Mouse (Mus musculus) cortical plate, adult 2 months (tissue): ENCODE results near the gene Syt16.

Experiments used
- CTCF ChIP-seq: fragments of 200-500 bp; IDR thresholded peaks from 2 replicates; pipeline ENCODE4 v1.5.1; 2011; ENCODE audit warnings: mild to moderate bottlenecking, control low read depth, low read length; ENCODE audit not compliant: insufficient read depth; ENCODE audit errors: extremely low read depth
- POLR2A ChIP-seq: fragments of 200-500 bp; IDR thresholded peaks from 2 replicates; pipeline ENCODE4 v1.6.1; 2011; ENCODE audit warnings: mild to moderate bottlenecking, low read length, control low read depth; ENCODE audit not compliant: insufficient read depth; ENCODE audit errors: extremely low read depth

DNA sequence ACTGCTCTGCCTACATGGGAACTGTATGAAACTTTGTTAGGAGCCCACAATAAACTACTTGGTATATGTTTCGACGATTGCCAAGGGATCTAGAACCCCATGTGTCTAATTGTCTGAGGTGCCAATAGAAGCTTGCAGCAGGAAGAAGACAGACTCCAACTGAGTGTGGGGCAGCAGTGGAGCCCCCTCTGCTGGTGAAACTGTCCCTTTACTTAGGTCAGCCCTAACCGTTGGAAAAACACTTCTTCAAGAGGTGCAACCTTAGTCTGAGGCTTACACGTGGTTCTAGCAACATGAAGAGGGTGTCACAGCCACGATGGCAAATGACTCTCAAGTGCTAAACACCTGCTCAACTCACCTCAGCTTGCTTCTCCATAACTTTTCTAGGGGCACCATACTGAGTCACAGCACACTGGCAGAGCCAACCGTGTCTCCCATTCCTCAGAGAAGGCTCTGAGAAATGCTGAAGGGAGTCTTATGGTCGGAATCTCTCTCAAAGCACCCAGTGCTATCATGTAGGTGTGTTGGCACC lies 17.3 kb downstream of the Syt16 start:
- TF ChIP-seq CTCF: no peak
- TF ChIP-seq POLR2A: no peak
